Mouse (Mus musculus) CH12.LX (cell line): ENCODE measurements around the gene Ccdc32. TPM values are rescaled to one million over a fixed set of nuclear protein-coding genes. Genes with fewer than 3 reads are reported as not detected.

Experiments used
- DNase-seq: peaks from one replicate; pipeline ENCODE4 v3.0.0-alpha.2; 2013; ENCODE audit errors: extremely low read depth
- H3K27ac ChIP-seq: 2 replicates; pipeline ENCODE4 v1.5.1; 2012; ENCODE audit warnings: low read depth, mild to moderate bottlenecking, control low read depth, moderate library complexity; ENCODE audit not compliant: insufficient read depth
- H3K27me3 ChIP-seq: replicated peaks from 2 replicates; pipeline ENCODE3; 2012; ENCODE audit warnings: inconsistent platforms
- H3K36me3 ChIP-seq, 2 experiments: replicated peaks in 1 of 2; 2 replicates each; pipeline versions ENCODE3 to v1.6.1; 2012; ENCODE audit warnings: inconsistent platforms in 1 of 2, low read length in 1 of 2, mild to moderate bottlenecking in 1 of 2, mixed read lengths in 1 of 2, moderate library complexity in 1 of 2; ENCODE audit not compliant: control insufficient read depth in 1 of 2, insufficient read depth in 1 of 2
- H3K4me1 ChIP-seq, 2 experiments: 2 replicates each; pipeline ENCODE4 v1.6.1; 2012; ENCODE audit warnings: inconsistent platforms in 1 of 2, moderate library complexity in 1 of 2; ENCODE audit not compliant: insufficient read depth in 2 of 2, control insufficient read depth in 1 of 2
- H3K4me2 ChIP-seq: 2 replicates; pipeline ENCODE4 v1.6.1; 2012; ENCODE audit warnings: low read depth, mild to moderate bottlenecking, control low read depth; ENCODE audit not compliant: poor library complexity, insufficient read depth, severe bottlenecking
- H3K4me3 ChIP-seq, 3 experiments: fragments of 150-350 bp in 1 of 3; sonication (generic) in 1 of 3; replicated peaks in 1 of 3; 2 replicates each; pipeline versions ENCODE3 to v1.5.1; 2011 to 2012; ENCODE audit warnings: low read depth in 2 of 3, low read length in 2 of 3, mild to moderate bottlenecking in 2 of 3, moderate library complexity in 2 of 3, control low read depth in 1 of 3, improper control_type of control experiment in 1 of 3, inconsistent platforms in 1 of 3, mixed read lengths in 1 of 3; ENCODE audit not compliant: poor library complexity in 1 of 3
- H3K79me2 ChIP-seq: replicated peaks from 2 replicates; pipeline ENCODE4 v1.6.1; 2012; ENCODE audit warnings: mild to moderate bottlenecking, moderate library complexity; ENCODE audit not compliant: control insufficient read depth, poor library complexity, insufficient read depth, severe bottlenecking; ENCODE audit errors: extremely low read depth
- H3K9ac ChIP-seq: 2 replicates; pipeline ENCODE4 v1.6.1; 2012; ENCODE audit warnings: low read depth, mild to moderate bottlenecking, control low read depth, moderate library complexity; ENCODE audit not compliant: insufficient read depth
- H3K9me3 ChIP-seq: replicated peaks from 2 replicates; pipeline ENCODE3; 2012; ENCODE audit warnings: low read length, inconsistent platforms, mixed read lengths
- BHLHE40 ChIP-seq: IDR thresholded peaks from 2 replicates; pipeline ENCODE4 v1.6.1; 2011; ENCODE audit warnings: mild to moderate bottlenecking, low read depth, low read length, improper control_type of control experiment
- CHD1 ChIP-seq: IDR thresholded peaks from 2 replicates; pipeline ENCODE4 v1.6.1; 2012; ENCODE audit warnings: low read depth, low read length, improper control_type of control experiment, inconsistent platforms
- E2F4 ChIP-seq: IDR thresholded peaks from 2 replicates; pipeline ENCODE4 v1.6.1; 2011; ENCODE audit warnings: low read depth, low read length, improper control_type of control experiment; ENCODE audit not compliant: insufficient replicate concordance
- ELF1 ChIP-seq: IDR thresholded peaks from 2 replicates; pipeline ENCODE4 v1.6.1; 2014; ENCODE audit warnings: low read depth, mild to moderate bottlenecking, inconsistent platforms, low read length, improper control_type of control experiment
- ETS1 ChIP-seq: conservative IDR thresholded peaks from 2 replicates; pipeline ENCODE4 v1.6.1; 2012; ENCODE audit warnings: low read depth, mild to moderate bottlenecking, inconsistent platforms, low read length, improper control_type of control experiment, moderate library complexity
- GABPA ChIP-seq: IDR thresholded peaks from 2 replicates; pipeline ENCODE4 v1.6.1; 2012; ENCODE audit warnings: low read depth, low read length, improper control_type of control experiment, inconsistent platforms; ENCODE audit not compliant: insufficient replicate concordance
- IRF4 ChIP-seq: IDR thresholded peaks from 2 replicates; pipeline ENCODE4 v1.6.1; 2014; ENCODE audit warnings: low read depth, mild to moderate bottlenecking, inconsistent platforms, low read length, improper control_type of control experiment
- JUN ChIP-seq: IDR thresholded peaks from 2 replicates; pipeline ENCODE4 v1.6.1; 2011; ENCODE audit warnings: low read depth, mild to moderate bottlenecking, low read length, improper control_type of control experiment, moderate library complexity; ENCODE audit not compliant: insufficient read depth
- JUND ChIP-seq: conservative IDR thresholded peaks from 2 replicates; pipeline ENCODE4 v1.6.1; 2011; ENCODE audit warnings: low read depth, low read length, improper control_type of control experiment
- MAX ChIP-seq: IDR thresholded peaks from 2 replicates; pipeline ENCODE4 v1.6.1; 2011; ENCODE audit warnings: low read length, improper control_type of control experiment
- MAZ ChIP-seq: IDR thresholded peaks from 2 replicates; pipeline ENCODE4 v1.6.1; 2012; ENCODE audit warnings: low read depth, mild to moderate bottlenecking, inconsistent platforms, low read length, improper control_type of control experiment, moderate library complexity
- MEF2A ChIP-seq: IDR thresholded peaks from 2 replicates; pipeline ENCODE4 v1.6.1; 2014; ENCODE audit warnings: low read depth, mild to moderate bottlenecking, inconsistent platforms, low read length, improper control_type of control experiment, borderline replicate concordance
- MXI1 ChIP-seq: IDR thresholded peaks from 2 replicates; pipeline ENCODE4 v1.6.1; 2011; ENCODE audit warnings: mild to moderate bottlenecking, low read depth, low read length, improper control_type of control experiment
- NELFE ChIP-seq: IDR thresholded peaks from 2 replicates; pipeline ENCODE4 v1.6.1; 2011; ENCODE audit warnings: low read depth, low read length, improper control_type of control experiment
- POLR2A ChIP-seq: IDR thresholded peaks from 2 replicates; pipeline ENCODE4 v1.6.1; 2011; ENCODE audit warnings: low read depth, mild to moderate bottlenecking, improper control_type of control experiment, low read length
- POLR2AphosphoS2 ChIP-seq: IDR thresholded peaks from 2 replicates; pipeline ENCODE4 v1.6.1; 2011; ENCODE audit warnings: low read depth, low read length, improper control_type of control experiment
- RCOR1 ChIP-seq: conservative IDR thresholded peaks from 2 replicates; pipeline ENCODE4 v1.6.1; 2012; ENCODE audit warnings: low read depth, mild to moderate bottlenecking, inconsistent platforms, low read length, improper control_type of control experiment
- SMC3 ChIP-seq: IDR thresholded peaks from 2 replicates; pipeline ENCODE4 v1.6.1; 2011; ENCODE audit warnings: low read depth, low read length, improper control_type of control experiment
- TCF12 ChIP-seq: IDR thresholded peaks from 2 replicates; pipeline ENCODE4 v1.6.1; 2014; ENCODE audit warnings: low read depth, mild to moderate bottlenecking, inconsistent platforms, low read length, improper control_type of control experiment
- UBTF ChIP-seq: IDR thresholded peaks from 2 replicates; pipeline ENCODE4 v1.6.1; 2012; ENCODE audit warnings: low read depth, mild to moderate bottlenecking, inconsistent platforms, low read length, improper control_type of control experiment, moderate library complexity
- USF1 ChIP-seq: IDR thresholded peaks from 2 replicates; pipeline ENCODE4 v1.6.1; 2014; ENCODE audit warnings: low read depth, mild to moderate bottlenecking, inconsistent platforms, low read length, improper control_type of control experiment
- USF2 ChIP-seq: conservative IDR thresholded peaks from 2 replicates; pipeline ENCODE4 v1.6.1; 2011; ENCODE audit warnings: low read depth, low read length, improper control_type of control experiment
- ZMIZ1 ChIP-seq: IDR thresholded peaks from 2 replicates; pipeline ENCODE4 v1.6.1; 2012; ENCODE audit warnings: low read depth, mild to moderate bottlenecking, inconsistent platforms, low read length, improper control_type of control experiment
- ZNF384 ChIP-seq: IDR thresholded peaks from 2 replicates; pipeline ENCODE4 v1.6.1; 2012; ENCODE audit warnings: low read depth, low read length, improper control_type of control experiment, inconsistent platforms
- dilution Hi-C: fragments of 300-500 bp; cut with MboI; formaldehyde crosslinking; loops from 2 replicates; pipeline ENCODE4 v1.14.3; 2020; ENCODE audit warnings: low sequenced_read_pairs; ENCODE audit not compliant: extremely low pct_unique_long_range_greater_than_20kb, extremely low pct_ligation_motif_present
- in situ Hi-C: fragments of 300-500 bp; cut with MboI; formaldehyde crosslinking; loops from 3 replicates; pipeline ENCODE4 v1.14.3; 2019; ENCODE audit warnings: low sequenced_read_pairs, low pct_ligation_motif_present, low pct_unique_long_range_greater_than_20kb, mixed read lengths
- polyA plus RNA-seq: library from polyadenylated mRNA; unstranded; fragments of >175 nt; gene quantifications from 2 replicates; pipeline ENCODE4 v1.2.1, GENCODE M21; 2012; ENCODE audit warnings: low read depth; ENCODE audit not compliant: insufficient read length
- total RNA-seq, 2 experiments: library from RNA; depleted of rRNA; stranded (reverse); fragments of 300-350 nt in 1 of 2; fragments of >200 nt in 1 of 2; gene quantifications; 2 replicates each; pipeline ENCODE4 v1.2.3; 2012 to 2014

The Ccdc32 gene
- total and polyA plus RNA-seq, 3 experiments: 11.5 to 18.3 (median 11.7) TPM

DNA sequence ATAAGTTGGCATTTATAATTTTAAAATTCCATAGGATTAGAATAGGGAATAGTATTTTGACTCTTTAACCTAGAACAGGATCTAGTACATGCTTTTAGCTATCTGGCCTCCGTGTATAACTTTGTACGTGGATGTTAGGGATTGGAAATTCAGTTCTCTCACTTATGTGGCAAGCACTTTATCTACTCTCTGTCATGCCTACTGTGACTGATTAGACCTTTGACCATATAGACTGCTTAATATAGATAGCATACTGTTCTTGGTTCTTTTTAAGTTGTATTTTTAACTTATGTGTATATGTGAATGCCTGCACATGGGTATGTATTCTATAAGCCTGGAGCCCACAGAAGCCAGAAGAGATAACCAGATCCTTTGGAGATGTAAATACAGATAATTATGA, 30.9 kb upstream of the Ccdc32 start:
- no peak overlapping the region for H3K27ac ChIP-seq
- H3K9me3 ChIP-seq: no peaks in the 10 kb centered on the region
- no peak overlapping the region for H3K4me3 ChIP-seq
- no peaks in the 10 kb centered on the region for H3K4me1 ChIP-seq
- no peak for TF ChIP-seq BHLHE40
- no peak for TF ChIP-seq E2F4
- no peak for TF ChIP-seq RCOR1
- no peak for TF ChIP-seq ZMIZ1
- TF ChIP-seq MAX: no peak
- TF ChIP-seq POLR2AphosphoS2: no peak
- no peak for TF ChIP-seq USF2
- TF ChIP-seq MEF2A: no peak
- TF ChIP-seq JUN: no peak
- TF ChIP-seq GABPA: no peak
- TF ChIP-seq POLR2A: no peak
- no peak for TF ChIP-seq UBTF
- TF ChIP-seq ETS1: no peak
- TF ChIP-seq IRF4: no peak
- TF ChIP-seq MXI1: no peak
- no peak for TF ChIP-seq USF1
- TF ChIP-seq ELF1: no peak
- dilution Hi-C loops: no loop called here
- H3K27me3 ChIP-seq: no peaks in the 10 kb centered on the region
- peaks cover 11% of the 10 kb centered on the region for H3K79me2 ChIP-seq
- no peak for DNase-seq
- peaks cover 8 to 50% of the 10 kb centered on the region in 2 experiments for H3K36me3 ChIP-seq
- in situ Hi-C loops: no loop called here
- H3K9ac ChIP-seq: no peak overlapping the region
- H3K4me2 ChIP-seq: no peak overlapping the region

DNA sequence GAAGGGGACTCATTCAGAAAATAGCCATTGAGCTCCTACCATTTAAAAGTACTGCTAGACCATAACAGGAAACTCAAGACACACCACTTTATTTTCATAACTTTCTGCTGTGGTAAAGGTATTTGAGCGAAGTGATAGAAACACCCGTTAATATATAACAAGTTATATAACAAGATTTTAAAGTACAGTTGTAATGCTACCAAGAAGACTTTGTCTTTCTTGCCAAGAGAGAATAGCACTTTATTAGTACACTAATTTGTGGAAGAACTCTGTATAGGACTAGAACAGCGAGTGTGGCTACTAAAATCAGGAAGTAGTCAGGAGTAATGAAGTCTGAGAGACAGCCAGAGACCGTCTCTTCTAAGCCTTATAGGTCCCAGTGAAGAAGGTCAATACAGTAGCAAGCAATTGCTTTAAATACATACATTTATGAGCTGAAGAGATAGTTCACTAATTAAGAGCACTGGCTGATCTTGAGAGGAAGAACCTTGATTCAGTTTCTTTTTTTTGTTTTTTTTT, 21.0 kb upstream of the Ccdc32 start:
- Histone ChIP-seq H3K4me3 (peak overlapping the region in 1 of 3 experiments; percentile 17), H3K27ac (no peak overlapping the region), H3K79me2 (peaks cover 53% of the 10 kb centered on the region), H3K4me1 (peaks cover 10 to 46% of the 10 kb centered on the region in 2 experiments), H3K36me3 (peaks cover 0 to 23% of the 10 kb centered on the region in 2 experiments), H3K9me3 (no peaks in the 10 kb centered on the region), H3K4me2 (peak overlapping the region; percentile 83), H3K9ac (peak overlapping the region; percentile 9; the same call in 1 of the 2 replicates), H3K27me3 (no peaks in the 10 kb centered on the region)
- in situ Hi-C loops (no loop called here), dilution Hi-C loops (no loop called here)
- DNase-seq: no peak
- TF ChIP-seq ZNF384 (no peak), TCF12 (no peak), SMC3 (no peak), UBTF (no peak), MAZ (no peak), MAX (no peak), NELFE (no peak), USF1 (no peak), MEF2A (no peak), JUND (no peak), POLR2A (no peak), CHD1 (no peak)
